9 mouse cellular contexts compared by ENCODE assay signal in genomic region chrX:102933571-102934394, GRCm38 (mm10). TPM values are rescaled to one million over a fixed set of nuclear protein-coding genes. Genes with fewer than 3 reads are reported as not detected.
A peak's percentile ranks its signal among the peaks of the same experiment; 100 is the strongest.
DNase-seq lines count a peak whose midpoint lies in the region; ATAC-seq and TF ChIP-seq lines count a peak whose summit lies in the region.
"Had no signal": no experiment of that assay in that cellular context is flagged by ENCODE, and none has a peak within 500 bp of the region (broad histone marks: within the 10 kb centered on the region; RNA-seq: fewer than 3 reads in every experiment).

No protein-coding gene starts in this region.

- H3K9me3 ChIP-seq in forebrain, embryonic 15.5 days, result no peaks in the 10 kb centered on the region
- no peaks in the 10 kb centered on the region for H3K9me3 ChIP-seq in hindbrain, postnatal 0 days (ENCODE audit: low read length)
- no peaks in the 10 kb centered on the region for H3K9me3 ChIP-seq in midbrain, embryonic 11.5 days (ENCODE audit: control insufficient read depth, low read length)
- H3K9me3 ChIP-seq in stomach, embryonic 16.5 days (replicated peaks; ENCODE audit: control insufficient read depth, low read length), result no peaks in the 10 kb centered on the region

- H3K4me1 ChIP-seq in forebrain, embryonic 15.5 days, result no peaks in the 10 kb centered on the region
- H3K4me1 ChIP-seq in hindbrain, postnatal 0 days (ENCODE audit: insufficient read depth, low read length), result no peaks in the 10 kb centered on the region
- no peaks in the 10 kb centered on the region for H3K4me1 ChIP-seq in midbrain, embryonic 11.5 days (ENCODE audit: control insufficient read depth, insufficient read depth, low read length)
- H3K4me1 ChIP-seq in stomach, embryonic 16.5 days (ENCODE audit: control insufficient read depth, insufficient read depth, low read length), result no peaks in the 10 kb centered on the region

- 33% methylated on average over 67 of the region's 68 CpGs for WGBS in forebrain, embryonic 15.5 days
- 30% methylated on average over 53 of the region's 68 CpGs for WGBS in hindbrain, postnatal 0 days
- 24% methylated on average over 34 of the region's 68 CpGs for WGBS in midbrain, embryonic 11.5 days
- WGBS in stomach, embryonic 16.5 days, result 22% methylated on average over 46 of the region's 68 CpGs

- H3K4me3 ChIP-seq in forebrain, embryonic 15.5 days, result peak overlapping the region; percentile 49
- H3K4me3 ChIP-seq in hindbrain, postnatal 0 days (ENCODE audit: low read length), result peak overlapping the region; percentile 45
- H3K4me3 ChIP-seq in midbrain, embryonic 11.5 days (ENCODE audit: low read depth, low read length), result peak overlapping the region; percentile 44
- peak overlapping the region; percentile 56 for H3K4me3 ChIP-seq in stomach, embryonic 16.5 days (replicated peaks; ENCODE audit: low read length)

- TF ChIP-seq CTCF in hindbrain, postnatal 0 days (IDR thresholded peaks at IDR 0.05; ENCODE audit: low read depth), result no peak

- DNase-seq in CD4-positive, CD25-positive, alpha-beta regulatory T cell, adult 2 months (ENCODE audit: low read depth, low spot score), result peak; percentile 33
- DNase-seq in cerebellum, adult 11-12 months, result peak; percentile 65
- peak; percentile 70 for DNase-seq in hindbrain, postnatal 0 days (ENCODE audit: low spot score)
- peak; percentile 60 to 70 for DNase-seq in left cerebral cortex, postnatal 25 days (ENCODE audit: low spot score in 2 of 2)
- DNase-seq in midbrain, embryonic 11.5 days (ENCODE audit: low spot score, missing footprints), result peak; percentile 96

- H3K27ac ChIP-seq in forebrain, embryonic 15.5 days (replicated peaks), result no peak overlapping the region; the same call in 1 of the 2 replicates
- H3K27ac ChIP-seq in hindbrain, postnatal 0 days, result 0 out of 2 replicates have a peak overlapping the region, but pooled peaks have one; percentile 38
- no peak overlapping the region for H3K27ac ChIP-seq in midbrain, embryonic 11.5 days (ENCODE audit: low read depth, low read length)
- H3K27ac ChIP-seq in stomach, embryonic 16.5 days (ENCODE audit: low read length), result no peak overlapping the region

- no peaks in the 10 kb centered on the region for H3K36me3 ChIP-seq in forebrain, embryonic 15.5 days
- H3K36me3 ChIP-seq in hindbrain, postnatal 0 days (ENCODE audit: insufficient read depth, low read length), result no peaks in the 10 kb centered on the region
- H3K36me3 ChIP-seq in midbrain, embryonic 11.5 days (ENCODE audit: control insufficient read depth, insufficient read depth, low read length), result no peaks in the 10 kb centered on the region
- H3K36me3 ChIP-seq in stomach, embryonic 16.5 days (ENCODE audit: control insufficient read depth, insufficient read depth, low read length), result no peaks in the 10 kb centered on the region

- peak overlapping the region; percentile 49 for H3K4me2 ChIP-seq in forebrain, embryonic 15.5 days (replicated peaks)
- peak overlapping the region; percentile 65 for H3K4me2 ChIP-seq in hindbrain, postnatal 0 days (ENCODE audit: low read depth, low read length)
- peak overlapping the region; percentile 57 for H3K4me2 ChIP-seq in midbrain, embryonic 11.5 days
- H3K4me2 ChIP-seq in stomach, embryonic 16.5 days (ENCODE audit: low read depth, low read length), result peak overlapping the region; percentile 68

- no peaks in the 10 kb centered on the region for H3K27me3 ChIP-seq in forebrain, embryonic 15.5 days
- no peaks in the 10 kb centered on the region; the same call in 1 of the 2 replicates for H3K27me3 ChIP-seq in hindbrain, postnatal 0 days (ENCODE audit: insufficient read depth, low read length)
- peaks cover 11% of the 10 kb centered on the region; the same call in 1 of the 2 replicates for H3K27me3 ChIP-seq in midbrain, embryonic 11.5 days (ENCODE audit: control insufficient read depth, insufficient read depth, low read length)
- peaks cover 5% of the 10 kb centered on the region; the same call in 1 of the 2 replicates for H3K27me3 ChIP-seq in stomach, embryonic 16.5 days (ENCODE audit: control insufficient read depth, insufficient read depth, low read length)

- intact Hi-C loops in left cerebral cortex, postnatal 25 days (cut with DNase I), result no loop called here

- H3K9ac ChIP-seq in forebrain, embryonic 15.5 days (replicated peaks), result peak overlapping the region; percentile 59
- peak overlapping the region; percentile 63 for H3K9ac ChIP-seq in hindbrain, postnatal 0 days (replicated peaks; ENCODE audit: low read length)
- peak overlapping the region; percentile 64 for H3K9ac ChIP-seq in midbrain, embryonic 11.5 days (ENCODE audit: low read length)
- peak overlapping the region; percentile 75 for H3K9ac ChIP-seq in stomach, embryonic 16.5 days (ENCODE audit: low read length)

- no peak for ATAC-seq in CD4-positive, CD25-positive, alpha-beta regulatory T cell, adult 4 months
- ATAC-seq in forebrain, embryonic 15.5 days (replicated peaks), result peak; percentile 86
- ATAC-seq in hindbrain, postnatal 0 days, result peak; percentile 91
- peak; percentile 92 for ATAC-seq in midbrain, embryonic 11.5 days (ENCODE audit: low FRiP score)
- peak; percentile 17; the same call in 1 of the 2 replicates for ATAC-seq in stomach, embryonic 16.5 days (ENCODE audit: insufficient read depth, low FRiP score)

RNA-seq across cellular contexts. Expression of gene 1700018G05Rik, which starts 5.6 kb away (rescaled TPM):
- polyA plus RNA-seq in CD4-positive, CD25-positive, alpha-beta regulatory T cell, adult 4 months (2017; shearing (Covaris generic)), result not detected
- polyA plus RNA-seq in forebrain, embryonic 15.5 days (2015; fragmentation: Nextera tagmentation; extraction: Ambion mirVana), result not detected in 2 replicates
- total RNA-seq in hindbrain, postnatal 0 days (2014; rRNA removed), result not detected in 2 replicates
- polyA plus RNA-seq in hindbrain, postnatal 0 days (2015; fragmentation: Nextera tagmentation; extraction: Ambion mirVana), result not detected in 2 replicates
- not detected for total RNA-seq in left cerebral cortex, postnatal 25 days (2021)
- not detected in 2 replicates for polyA plus RNA-seq in midbrain, embryonic 11.5 days (2014; fragmentation: Nextera tagmentation; extraction: Ambion mirVana)
- not detected in 2 replicates for polyA plus RNA-seq in stomach, embryonic 16.5 days (2015; fragmentation: Nextera tagmentation; extraction: Ambion mirVana)
- polyA plus RNA-seq: large intestine, adult 2 months had no signal

RNA-seq across cellular contexts. Expression of gene 1700011M02Rik, which starts 25.1 kb away (rescaled TPM):
- not detected for polyA plus RNA-seq in CD4-positive, CD25-positive, alpha-beta regulatory T cell, adult 4 months (2017; shearing (Covaris generic))
- polyA plus RNA-seq in forebrain, embryonic 15.5 days (2015; fragmentation: Nextera tagmentation; extraction: Ambion mirVana), result not detected in 2 replicates
- not detected in 2 replicates for total RNA-seq in hindbrain, postnatal 0 days (2014; rRNA removed)
- polyA plus RNA-seq in hindbrain, postnatal 0 days (2015; fragmentation: Nextera tagmentation; extraction: Ambion mirVana), result not detected in 2 replicates
- total RNA-seq in left cerebral cortex, postnatal 25 days (2021), result not detected
- polyA plus RNA-seq in midbrain, embryonic 11.5 days (2014; fragmentation: Nextera tagmentation; extraction: Ambion mirVana), result not detected in 2 replicates
- polyA plus RNA-seq in stomach, embryonic 16.5 days (2015; fragmentation: Nextera tagmentation; extraction: Ambion mirVana), result not detected in 2 replicates
- polyA plus RNA-seq: large intestine, adult 2 months had no signal

RNA-seq across cellular contexts. Expression of gene Dmrtc1a, which starts 25.3 kb away (rescaled TPM):
- polyA plus RNA-seq in CD4-positive, CD25-positive, alpha-beta regulatory T cell, adult 4 months (2017; shearing (Covaris generic)), result not detected
- polyA plus RNA-seq in forebrain, embryonic 15.5 days (2015; fragmentation: Nextera tagmentation; extraction: Ambion mirVana), result 1.0 and 1.9 TPM in 2 replicates
- 0.16 and 0.36 TPM in 2 replicates for total RNA-seq in hindbrain, postnatal 0 days (2014; rRNA removed)
- 3.7 and 4.0 TPM in 2 replicates for polyA plus RNA-seq in hindbrain, postnatal 0 days (2015; fragmentation: Nextera tagmentation; extraction: Ambion mirVana)
- total RNA-seq in left cerebral cortex, postnatal 25 days (2021), result 1 to 10 TPM; 4.4 to 4.8 TPM
- 0.38 and 0.55 TPM in 2 replicates for polyA plus RNA-seq in midbrain, embryonic 11.5 days (2014; fragmentation: Nextera tagmentation; extraction: Ambion mirVana)
- polyA plus RNA-seq in stomach, embryonic 16.5 days (2015; fragmentation: Nextera tagmentation; extraction: Ambion mirVana), result 0.79 and 1.3 TPM in 2 replicates
- polyA plus RNA-seq: large intestine, adult 2 months had no signal

Comparison
In these comparisons a context has a peak if more than half of its experiments do, and no peak if none do; other contexts are left out.
1. DNase-seq: peak in every context shown above with its lines; median percentile 96 in midbrain, embryonic 11.5 days; 70 in hindbrain, postnatal 0 days; 65 in cerebellum, adult 11-12 months; 65 in left cerebral cortex, postnatal 25 days; 33 in CD4-positive, CD25-positive, alpha-beta regulatory T cell, adult 2 months.